Mouse (Mus musculus) liver, adult 2 months (tissue): ENCODE measurements at regions not wholly inside any gene's neighbourhood (a gene's known extent, or its start where the extent isn't known, plus 50 kb on each side); places are given as distances from the start of the nearest gene placed in this dataset.

Experiments used
- CTCF ChIP-seq: fragments of 200-500 bp; IDR thresholded peaks from 2 replicates; pipeline ENCODE4 v1.5.1; 2011; ENCODE audit warnings: low read depth, low read length, control low read depth
- POLR2A ChIP-seq: fragments of 200-500 bp; IDR thresholded peaks from 2 replicates; pipeline ENCODE4 v1.6.1; 2011; ENCODE audit warnings: low read length, control low read depth; ENCODE audit not compliant: insufficient read depth; ENCODE audit errors: extremely low read depth

DNA sequence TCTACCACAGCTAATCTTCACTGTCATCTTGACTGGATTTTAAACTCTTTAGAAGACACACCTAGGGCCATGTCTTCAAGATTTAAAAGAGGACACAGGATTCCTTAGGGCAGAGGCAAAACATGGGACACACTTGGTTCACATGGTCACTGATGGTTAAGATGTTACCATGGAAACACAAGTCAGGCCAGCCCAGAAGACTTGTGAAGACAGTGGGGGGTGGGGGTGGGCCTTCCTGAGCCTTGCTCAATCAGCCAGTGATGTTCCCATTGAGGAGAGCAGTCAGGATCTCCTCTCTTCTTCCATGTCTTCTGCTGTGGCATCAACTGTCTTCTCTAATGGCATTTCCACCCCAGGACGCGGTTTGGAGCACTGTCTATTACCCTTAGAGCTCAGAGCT lies 60.5 kb upstream of the Shb start:
- TF ChIP-seq POLR2A (no peak), CTCF (no peak)
